Mouse (Mus musculus): ENCODE measurements at regions not wholly inside any gene's neighbourhood (a gene's known extent, or its start where the extent isn't known, plus 50 kb on each side); places are given as distances from the start of the nearest gene placed in this dataset.

- TF ChIP-seq CTCF (IDR thresholded peaks at IDR 0.05) (no peak), EP300 (IDR thresholded peaks at IDR 0.05) (no peak)
These were observed 100.0 kb downstream of the Cyp26b1 start for GRCm38 (mm10) chr6:84493676-84494075.

Measured in lung, postnatal 0 days (tissue).